Mouse (Mus musculus) liver, embryonic 11.5 days (tissue): ENCODE results near the gene D330020A13Rik. TPM values are rescaled to one million over a fixed set of nuclear protein-coding genes. Genes with fewer than 3 reads are reported as not detected.
A peak's percentile ranks its signal among the peaks of the same experiment; 100 is the strongest.

Source experiments
- ATAC-seq: fragments of 200-750 bp; cut with Nextera tagmentation; replicated peaks from 2 replicates; pipeline ENCODE4 v1.8.0; 2017; ENCODE audit warnings: moderate number of reproducible peaks, mild to moderate bottlenecking, moderate TSS enrichment, moderate library complexity; ENCODE audit not compliant: low FRiP score
- DNase-seq: peaks from one replicate; pipeline ENCODE4 v3.0.0-alpha.2; 2017; ENCODE audit warnings: low spot score
- H3K27ac ChIP-seq: fragments of 300-500 bp; sonication (generic); 2 replicates; pipeline ENCODE4 v1.5.1; 2014; ENCODE audit warnings: mild to moderate bottlenecking, low read depth, low read length, control low read depth
- H3K27me3 ChIP-seq: fragments of 300-500 bp; sonication (generic); replicated peaks from 2 replicates; pipeline ENCODE4 v1.6.1; 2014; ENCODE audit warnings: low read length, mixed read lengths; ENCODE audit not compliant: control insufficient read depth, insufficient read depth
- H3K36me3 ChIP-seq: fragments of 300-500 bp; sonication (generic); 2 replicates; pipeline ENCODE4 v1.6.1; 2014; ENCODE audit warnings: mild to moderate bottlenecking, low read length, moderate library complexity, mixed read lengths; ENCODE audit not compliant: control insufficient read depth, insufficient read depth
- H3K4me1 ChIP-seq: fragments of 300-500 bp; sonication (generic); replicated peaks from 2 replicates; pipeline ENCODE4 v1.6.1; 2014; ENCODE audit warnings: low read length, mixed read lengths; ENCODE audit not compliant: control insufficient read depth, insufficient read depth
- H3K4me2 ChIP-seq: fragments of 300-500 bp; sonication (generic); 2 replicates; pipeline ENCODE4 v1.6.1; 2014; ENCODE audit warnings: mild to moderate bottlenecking, control low read depth, moderate library complexity
- H3K4me3 ChIP-seq: fragments of 300-500 bp; sonication (generic); 2 replicates; pipeline ENCODE4 v1.5.1; 2014; ENCODE audit warnings: low read depth, low read length, control low read depth
- H3K9ac ChIP-seq: fragments of 300-500 bp; sonication (generic); 2 replicates; pipeline ENCODE4 v1.6.1; 2014; ENCODE audit warnings: low read depth, low read length, control low read depth
- H3K9me3 ChIP-seq: fragments of 300-500 bp; sonication (generic); 2 replicates; pipeline ENCODE4 v1.6.1; 2016; ENCODE audit warnings: low read length, inconsistent platforms, mixed read lengths; ENCODE audit not compliant: control insufficient read depth
- WGBS: fragments of 180-500 bp; shearing (Covaris S2); extraction: QIAGEN DNeasy Blood & Tissue Kit; methylation state at CpG from one replicate; pipeline ENCODE4 v1.1.7; 2014; 5-methylcytosine and 5-hydroxymethylcytosine counted together
- polyA plus RNA-seq: library from polyadenylated mRNA; unstranded; fragments of >200 nt; fragmentation: Nextera tagmentation; extraction: Ambion mirVana; gene quantifications from 2 replicates; pipeline ENCODE4 v1.2.1, GENCODE M21; 2014

Gene D330020A13Rik
- not detected in 2 replicates for polyA plus RNA-seq

DNA sequence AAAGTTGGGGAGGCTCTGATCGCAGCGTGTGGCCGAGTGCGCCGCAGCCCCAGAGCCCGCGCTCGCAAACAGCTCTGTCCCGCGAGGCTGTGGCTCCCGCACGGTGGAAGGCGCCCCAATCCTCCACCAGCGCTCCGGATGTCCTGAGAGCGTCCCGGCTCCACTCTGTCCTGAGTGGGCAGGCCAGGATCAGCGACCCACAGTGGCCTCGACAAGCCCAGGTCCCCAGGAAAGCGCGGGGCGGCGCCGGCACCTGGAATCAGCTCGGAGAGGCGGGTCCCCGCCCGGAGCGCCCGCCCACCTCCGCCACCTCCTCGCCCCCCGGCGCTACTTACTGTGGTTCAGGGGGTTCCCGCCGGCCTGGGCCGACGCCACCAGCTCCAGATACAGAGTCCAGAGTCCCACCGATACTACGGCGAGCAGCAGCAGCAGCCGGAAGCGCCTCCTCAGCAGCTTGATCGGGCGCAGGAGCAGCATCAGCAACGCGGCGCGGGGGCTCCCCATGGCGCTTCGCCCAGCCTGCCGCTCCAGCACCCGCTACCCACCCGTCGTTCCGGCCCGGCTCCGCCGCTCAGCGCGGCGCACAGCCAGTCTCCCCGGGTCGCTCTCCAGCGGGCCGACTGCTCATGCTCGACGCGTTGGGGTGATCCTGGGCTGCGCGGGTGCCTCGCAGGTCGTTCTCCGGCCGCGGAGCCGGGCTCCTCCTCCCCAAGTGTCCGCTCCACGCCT, at the start of gene D330020A13Rik, which contains the start of gene B4galnt3:
D330020A13Rik (plus strand) TSS at position 309 of the 729 bp plus-strand sequence.
B4galnt3 (minus strand) TSS at position 504 of the 729 bp plus-strand sequence.
- no peak within 1 kb of the TSS for H3K27ac ChIP-seq
- peak within 1 kb of the TSS; percentile 97 for H3K4me2 ChIP-seq
- peaks cover 6% of the 10 kb centered on the region for H3K4me1 ChIP-seq
- peak; percentile 61 for DNase-seq
- no peaks in the 10 kb centered on the region for H3K36me3 ChIP-seq
- 1% methylated on average over 77 of the region's 79 CpGs for WGBS
- peak within 1 kb of the TSS; percentile 50 for H3K9ac ChIP-seq
- H3K9me3 ChIP-seq: no peaks in the 10 kb centered on the region
- ATAC-seq: peak; percentile 49
- peaks cover 42% of the 10 kb centered on the region for H3K27me3 ChIP-seq
- peak within 1 kb of the TSS; percentile 63 for H3K4me3 ChIP-seq

DNA sequence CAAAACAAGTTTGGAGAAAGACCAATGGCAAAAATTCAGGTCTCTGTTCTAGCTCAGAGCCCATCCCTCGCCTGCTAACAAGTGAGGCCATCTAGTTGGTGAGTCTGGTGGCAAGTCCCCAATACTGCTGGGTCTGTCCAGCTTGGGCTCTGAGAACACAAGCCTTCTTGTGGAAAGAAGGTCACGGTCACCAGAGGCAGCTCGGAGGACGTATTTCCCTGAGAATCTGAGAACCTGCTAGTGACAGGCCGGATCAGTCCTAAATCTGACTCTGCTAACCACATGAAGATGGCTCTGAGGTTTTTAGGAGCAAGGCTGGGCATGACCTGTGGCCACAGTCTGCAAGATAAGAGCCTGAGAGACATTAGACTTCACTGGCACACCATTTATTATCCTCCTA, 47.5 kb upstream of the D330020A13Rik start:
- Histone ChIP-seq H3K4me1 (no peaks in the 10 kb centered on the region), H3K4me3 (no peak overlapping the region), H3K4me2 (no peak overlapping the region), H3K27me3 (no peaks in the 10 kb centered on the region), H3K9me3 (no peaks in the 10 kb centered on the region), H3K36me3 (no peaks in the 10 kb centered on the region), H3K9ac (no peak overlapping the region), H3K27ac (no peak overlapping the region)
- WGBS: 79% methylated on average over 5 of the region's 5 CpGs
- ATAC-seq: no peak
- no peak for DNase-seq

DNA sequence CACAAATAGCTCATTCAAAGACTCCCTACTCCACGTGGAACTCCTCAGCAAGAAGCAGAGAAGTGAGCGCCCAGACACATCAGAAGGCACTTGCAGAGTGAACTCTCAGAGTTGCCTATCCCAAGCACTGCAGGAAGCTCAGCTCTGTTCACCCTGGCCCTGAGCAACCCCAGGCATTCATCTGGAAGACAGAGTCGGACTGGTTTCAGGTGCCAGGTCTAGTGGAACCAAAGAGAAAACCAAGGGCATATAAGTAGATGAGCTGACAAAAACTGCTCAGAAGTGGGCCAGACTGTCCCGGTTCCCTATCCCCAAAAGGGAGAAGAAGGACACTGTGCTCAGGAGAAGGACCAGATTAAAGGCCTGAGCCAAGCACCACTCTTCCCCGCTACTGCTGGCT, 44.3 kb upstream of the D330020A13Rik start:
- DNase-seq (no peak), ATAC-seq (no peak)
- Histone ChIP-seq H3K4me2 (no peak overlapping the region), H3K9me3 (no peaks in the 10 kb centered on the region), H3K27ac (no peak overlapping the region), H3K4me1 (no peaks in the 10 kb centered on the region), H3K27me3 (no peaks in the 10 kb centered on the region), H3K36me3 (no peaks in the 10 kb centered on the region), H3K4me3 (no peak overlapping the region), H3K9ac (no peak overlapping the region)
- WGBS: 70% methylated on average over 5 of the region's 5 CpGs

DNA sequence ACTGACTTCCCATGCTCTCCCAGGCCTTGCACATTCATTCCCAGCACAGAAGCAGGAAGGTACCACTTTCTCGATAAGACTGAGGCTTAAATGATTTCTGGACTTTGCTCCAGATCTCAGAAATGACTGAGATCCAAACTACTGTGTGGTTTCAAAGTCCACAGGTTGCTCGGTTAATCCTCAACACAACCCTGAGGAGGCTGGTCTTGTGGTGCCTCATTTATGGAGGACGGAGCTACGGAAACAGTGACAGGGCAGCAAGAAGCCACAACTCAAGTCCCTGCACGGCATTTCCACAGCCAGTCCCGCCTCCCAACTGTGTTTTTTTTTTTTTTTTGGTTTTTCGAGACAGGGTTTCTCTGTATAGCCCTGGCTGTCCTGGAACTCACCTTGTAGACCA, 43.2 kb upstream of the D330020A13Rik start:
- no peak overlapping the region for H3K27ac ChIP-seq
- ATAC-seq: no peak
- H3K9ac ChIP-seq: no peak overlapping the region
- no peaks in the 10 kb centered on the region for H3K4me1 ChIP-seq
- no peak overlapping the region for H3K4me2 ChIP-seq
- no peaks in the 10 kb centered on the region for H3K9me3 ChIP-seq
- DNase-seq: no peak
- H3K36me3 ChIP-seq: no peaks in the 10 kb centered on the region
- no peaks in the 10 kb centered on the region for H3K27me3 ChIP-seq
- no peak overlapping the region for H3K4me3 ChIP-seq
- 74% methylated on average over 7 of the region's 7 CpGs for WGBS

DNA sequence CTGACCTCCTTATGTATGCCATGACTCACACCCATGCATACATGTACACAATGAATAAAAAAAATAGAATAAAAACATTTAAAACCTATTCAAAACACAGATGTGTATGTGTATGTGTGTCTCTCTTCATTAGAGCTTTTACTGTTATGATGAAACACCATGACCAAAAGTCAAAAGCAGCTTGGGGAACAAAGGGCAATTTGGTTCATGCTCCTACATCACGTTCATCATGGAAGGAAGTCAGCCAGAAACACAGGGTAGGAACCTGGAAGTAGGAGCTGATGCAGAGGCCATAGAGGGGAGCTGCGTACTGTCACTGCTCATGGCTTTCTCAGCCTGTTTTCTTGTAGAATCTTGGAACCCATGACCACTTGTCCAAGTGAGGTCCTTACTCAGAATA, 41.4 kb upstream of the D330020A13Rik start:
- Histone ChIP-seq H3K27ac (no peak overlapping the region), H3K36me3 (no peaks in the 10 kb centered on the region), H3K4me2 (no peak overlapping the region), H3K4me3 (no peak overlapping the region), H3K4me1 (no peaks in the 10 kb centered on the region), H3K27me3 (no peaks in the 10 kb centered on the region), H3K9ac (no peak overlapping the region), H3K9me3 (no peaks in the 10 kb centered on the region)
- 77% methylated on average over 2 of the region's 2 CpGs for WGBS
- no peak for ATAC-seq
- DNase-seq: no peak

DNA sequence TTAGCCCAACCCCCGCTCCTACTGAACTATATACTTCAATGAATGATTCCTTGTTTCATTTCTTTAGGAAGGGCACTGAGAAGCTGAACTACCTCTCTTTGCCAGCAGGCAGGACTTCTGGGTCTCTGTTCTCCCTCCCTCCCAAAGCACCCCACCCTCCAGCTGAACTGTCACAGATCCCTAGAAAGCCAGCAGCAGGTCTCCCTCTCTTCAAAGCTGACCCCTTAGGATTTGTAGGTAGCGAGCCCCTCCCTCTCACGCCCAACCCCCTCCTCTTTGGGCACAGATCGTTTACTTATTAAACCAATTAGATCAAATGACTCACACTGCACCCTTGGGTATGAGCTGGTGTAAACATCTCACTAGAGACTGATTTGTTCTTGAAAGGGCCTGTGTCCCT, 39.5 kb upstream of the D330020A13Rik start:
- H3K9ac ChIP-seq: no peak overlapping the region
- H3K36me3 ChIP-seq: no peaks in the 10 kb centered on the region
- DNase-seq (no peak), ATAC-seq (no peak)
- H3K4me3 ChIP-seq: no peak overlapping the region
- no peaks in the 10 kb centered on the region for H3K9me3 ChIP-seq
- no peak overlapping the region for H3K27ac ChIP-seq
- H3K27me3 ChIP-seq: no peaks in the 10 kb centered on the region
- H3K4me1 ChIP-seq: no peaks in the 10 kb centered on the region
- no peak overlapping the region for H3K4me2 ChIP-seq
- WGBS: 64% methylated on average over 4 of the region's 4 CpGs

DNA sequence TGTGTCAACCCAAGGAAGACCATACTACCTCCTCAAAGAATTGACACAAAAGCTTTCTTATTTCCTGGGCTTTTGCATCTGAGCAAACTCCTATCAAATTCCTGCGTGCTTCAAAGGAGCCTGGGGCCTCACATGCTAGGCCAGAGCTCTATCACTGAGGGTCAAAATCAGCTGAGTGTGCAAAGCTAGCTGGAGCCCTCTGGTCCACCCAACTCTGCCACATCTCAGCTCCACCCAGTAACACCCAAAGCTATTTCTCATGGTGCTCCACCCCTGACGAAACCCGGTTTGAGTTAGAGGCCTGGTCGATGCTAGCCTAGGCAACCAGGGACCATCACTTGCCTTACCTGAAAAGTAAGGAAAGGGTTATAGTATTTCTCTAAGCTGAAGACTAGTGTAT, 39.0 kb upstream of the D330020A13Rik start:
- H3K9me3 ChIP-seq: no peaks in the 10 kb centered on the region
- H3K4me2 ChIP-seq: no peak overlapping the region
- H3K9ac ChIP-seq: no peak overlapping the region
- H3K4me1 ChIP-seq: no peaks in the 10 kb centered on the region
- WGBS: 54% methylated on average over 4 of the region's 4 CpGs
- H3K36me3 ChIP-seq: no peaks in the 10 kb centered on the region
- ATAC-seq: no peak
- H3K4me3 ChIP-seq: no peak overlapping the region
- H3K27me3 ChIP-seq: no peaks in the 10 kb centered on the region
- DNase-seq: no peak
- no peak overlapping the region for H3K27ac ChIP-seq

DNA sequence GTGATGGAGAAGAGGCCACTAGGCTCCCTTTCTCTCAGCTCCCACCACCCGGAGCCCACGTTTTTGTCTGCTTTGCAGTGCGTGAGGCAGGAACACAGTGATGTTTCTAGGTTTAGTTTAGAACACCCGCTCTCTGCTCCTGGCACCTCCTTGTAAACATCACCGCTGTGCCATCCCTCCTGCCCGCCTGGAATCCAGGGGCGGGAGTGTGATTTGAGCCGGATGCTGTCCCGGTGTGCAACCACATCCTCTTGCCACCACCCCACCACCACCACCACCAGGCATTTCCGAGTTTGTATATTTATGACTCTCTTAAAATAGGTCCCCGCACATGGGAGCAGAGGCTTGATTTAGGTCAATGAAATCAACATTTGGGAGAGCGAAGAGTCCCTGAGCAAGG, 38.5 kb upstream of the D330020A13Rik start:
- Histone ChIP-seq H3K9ac (no peak overlapping the region), H3K4me3 (no peak overlapping the region), H3K27me3 (no peaks in the 10 kb centered on the region), H3K27ac (no peak overlapping the region), H3K9me3 (no peaks in the 10 kb centered on the region), H3K36me3 (no peaks in the 10 kb centered on the region), H3K4me2 (no peak overlapping the region), H3K4me1 (no peaks in the 10 kb centered on the region)
- ATAC-seq (no peak), DNase-seq (no peak)
- WGBS: 76% methylated on average over 12 of the region's 12 CpGs

DNA sequence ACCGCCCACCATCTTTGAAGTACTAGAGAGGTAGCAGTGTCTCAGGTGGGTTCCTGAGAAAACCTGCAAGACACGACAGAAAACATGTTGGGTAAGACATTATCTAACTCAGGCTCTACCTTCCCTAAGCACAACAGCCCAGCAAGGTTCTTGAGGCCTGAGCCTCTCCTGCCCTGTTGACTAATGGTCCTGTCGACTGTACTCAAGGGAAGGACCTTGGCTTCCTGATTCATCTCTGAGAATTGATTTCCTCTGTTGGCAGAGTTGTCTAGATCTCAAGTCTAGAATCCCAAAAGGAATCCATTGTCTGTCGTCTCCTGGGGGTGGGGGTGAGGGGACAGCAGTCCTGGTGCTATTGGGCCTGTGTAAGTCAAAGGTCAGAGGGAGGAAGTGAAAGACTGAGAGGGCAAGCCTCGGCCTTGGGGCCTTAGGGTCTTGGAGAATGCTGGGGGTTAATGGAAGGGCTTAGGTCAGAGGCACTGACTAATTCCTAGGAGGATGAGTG, 37.7 kb upstream of the D330020A13Rik start:
- H3K9me3 ChIP-seq: no peaks in the 10 kb centered on the region
- no peaks in the 10 kb centered on the region for H3K27me3 ChIP-seq
- H3K4me1 ChIP-seq: no peaks in the 10 kb centered on the region
- H3K4me2 ChIP-seq: no peak overlapping the region
- no peaks in the 10 kb centered on the region for H3K36me3 ChIP-seq
- WGBS: 62% methylated on average over 5 of the region's 5 CpGs
- no peak for DNase-seq
- ATAC-seq: no peak
- no peak overlapping the region for H3K9ac ChIP-seq
- H3K4me3 ChIP-seq: no peak overlapping the region
- no peak overlapping the region for H3K27ac ChIP-seq
